Mouse (Mus musculus): ENCODE data around the gene Ddx28. TPM values are rescaled to one million over a fixed set of nuclear protein-coding genes. Genes with fewer than 3 reads are reported as not detected.

Ddx28 gene
- 22.6 and 23.0 TPM in 2 replicates for polyA plus RNA-seq (2016; fragmentation: Nextera tagmentation; extraction: Ambion mirVana)

DNA sequence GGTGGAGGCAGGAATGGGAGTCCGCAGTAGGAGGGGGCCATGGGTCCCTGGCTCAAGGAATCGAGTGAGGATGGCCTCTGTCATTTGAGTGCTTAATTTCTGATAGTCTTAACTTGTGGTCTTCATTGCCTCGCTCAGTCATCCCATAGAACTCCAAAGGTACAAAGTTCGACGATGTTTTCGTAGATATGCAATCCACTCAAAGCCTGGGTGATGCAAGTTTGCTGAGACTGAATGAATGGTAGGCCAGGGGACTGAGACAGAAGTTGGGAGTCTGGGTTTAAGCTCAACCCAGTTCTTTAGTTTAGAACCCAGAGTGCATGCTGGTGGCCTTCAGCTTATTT is at the start of gene Ddx28:
Gene Ddx28, minus strand, starts transcription at position 240 of the 344 bp plus-strand sequence.
- peaks cover 20% of the 10 kb centered on the region for H3K4me1 ChIP-seq
- H3K9me3 ChIP-seq (replicated peaks), result no peaks in the 10 kb centered on the region
- peak within 1 kb of the TSS; percentile 90 for H3K27ac ChIP-seq (replicated peaks)
- H3K4me3 ChIP-seq, result peak within 1 kb of the TSS; percentile 85
- DNase-seq (ENCODE audit: low spot score), result no peak
- no peaks in the 10 kb centered on the region for H3K27me3 ChIP-seq (ENCODE audit: low read depth, poor library complexity, severe bottlenecking)
- 2% methylated on average over 6 of the region's 6 CpGs for WGBS
- peaks cover 32% of the 10 kb centered on the region for H3K36me3 ChIP-seq

DNA sequence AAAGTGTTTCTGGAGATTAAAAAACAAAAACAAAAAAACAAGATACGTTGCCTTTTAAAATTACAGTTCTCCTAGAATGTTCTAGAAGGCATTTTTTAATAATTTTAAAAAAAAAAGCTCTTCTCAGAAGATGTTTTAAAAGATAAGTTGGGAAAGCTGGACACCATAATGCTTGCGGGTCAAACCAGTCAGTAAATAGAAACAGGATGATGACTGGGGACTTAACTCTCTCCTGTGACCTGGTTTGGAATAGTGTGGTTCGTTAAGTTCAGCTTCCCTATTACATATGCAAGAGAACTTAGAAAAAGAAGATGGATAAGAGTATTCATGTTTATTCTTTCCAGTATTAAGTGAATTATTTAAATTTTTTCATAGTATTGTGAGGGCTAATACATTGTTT is 48.8 kb upstream of the Ddx28 start:
- DNase-seq (ENCODE audit: low spot score), result no peak
- H3K4me3 ChIP-seq, result peak overlapping the region; percentile 91
- H3K9me3 ChIP-seq (replicated peaks), result no peaks in the 10 kb centered on the region
- H3K27ac ChIP-seq (replicated peaks), result no peak overlapping the region
- WGBS, result 11% methylated on average over 3 of the region's 3 CpGs
- H3K27me3 ChIP-seq (ENCODE audit: low read depth, poor library complexity, severe bottlenecking), result no peaks in the 10 kb centered on the region
- H3K4me1 ChIP-seq, result peaks cover 33% of the 10 kb centered on the region
- H3K36me3 ChIP-seq, result no peaks in the 10 kb centered on the region

DNA sequence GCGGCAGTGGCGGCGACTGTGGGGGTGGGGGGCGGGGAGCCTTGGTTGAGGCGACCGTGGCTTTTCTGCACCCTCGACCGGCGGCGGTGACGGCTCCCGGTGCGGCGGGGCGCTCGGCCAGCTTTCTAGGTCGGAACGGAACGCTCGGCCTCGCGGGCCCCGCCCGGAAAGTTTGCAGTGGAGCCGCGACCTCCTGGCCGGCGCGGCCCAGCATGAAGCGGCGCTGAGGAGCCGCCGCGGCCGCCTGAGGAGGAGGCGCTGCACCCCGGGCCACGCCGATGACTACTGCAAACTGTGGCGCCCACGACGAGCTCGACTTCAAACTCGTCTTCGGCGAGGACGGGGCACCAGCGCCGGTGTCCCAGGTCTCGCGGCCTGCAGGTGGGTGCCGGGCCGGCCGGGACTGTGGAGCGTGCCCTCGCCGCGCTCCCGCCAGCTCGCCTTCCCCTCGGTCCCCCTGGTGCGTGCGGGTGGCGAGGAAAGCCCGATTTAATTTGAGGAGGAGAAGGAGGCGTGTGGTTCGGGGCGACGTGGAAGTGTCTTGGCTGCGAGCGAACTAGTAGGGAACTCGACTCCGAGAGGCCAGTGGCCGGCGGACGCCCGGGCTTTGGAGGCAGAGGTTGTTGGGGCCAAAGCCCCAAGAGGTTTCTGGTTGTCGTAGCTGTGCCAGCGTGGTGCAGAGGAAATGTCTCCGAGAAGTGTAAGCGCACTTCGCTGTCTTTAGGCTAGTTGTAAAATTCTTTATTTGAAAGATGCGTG is 48.1 kb upstream of the Ddx28 start:
- H3K9me3 ChIP-seq (replicated peaks), result no peaks in the 10 kb centered on the region
- peaks cover 33% of the 10 kb centered on the region for H3K4me1 ChIP-seq
- H3K27me3 ChIP-seq (ENCODE audit: low read depth, poor library complexity, severe bottlenecking), result no peaks in the 10 kb centered on the region
- H3K4me3 ChIP-seq, result peak overlapping the region; percentile 91
- peak overlapping the region; percentile 95 for H3K27ac ChIP-seq (replicated peaks)
- DNase-seq (ENCODE audit: low spot score), result peak; percentile 78
- under 1% methylated on average over 83 of the region's 83 CpGs for WGBS
- no peaks in the 10 kb centered on the region for H3K36me3 ChIP-seq

DNA sequence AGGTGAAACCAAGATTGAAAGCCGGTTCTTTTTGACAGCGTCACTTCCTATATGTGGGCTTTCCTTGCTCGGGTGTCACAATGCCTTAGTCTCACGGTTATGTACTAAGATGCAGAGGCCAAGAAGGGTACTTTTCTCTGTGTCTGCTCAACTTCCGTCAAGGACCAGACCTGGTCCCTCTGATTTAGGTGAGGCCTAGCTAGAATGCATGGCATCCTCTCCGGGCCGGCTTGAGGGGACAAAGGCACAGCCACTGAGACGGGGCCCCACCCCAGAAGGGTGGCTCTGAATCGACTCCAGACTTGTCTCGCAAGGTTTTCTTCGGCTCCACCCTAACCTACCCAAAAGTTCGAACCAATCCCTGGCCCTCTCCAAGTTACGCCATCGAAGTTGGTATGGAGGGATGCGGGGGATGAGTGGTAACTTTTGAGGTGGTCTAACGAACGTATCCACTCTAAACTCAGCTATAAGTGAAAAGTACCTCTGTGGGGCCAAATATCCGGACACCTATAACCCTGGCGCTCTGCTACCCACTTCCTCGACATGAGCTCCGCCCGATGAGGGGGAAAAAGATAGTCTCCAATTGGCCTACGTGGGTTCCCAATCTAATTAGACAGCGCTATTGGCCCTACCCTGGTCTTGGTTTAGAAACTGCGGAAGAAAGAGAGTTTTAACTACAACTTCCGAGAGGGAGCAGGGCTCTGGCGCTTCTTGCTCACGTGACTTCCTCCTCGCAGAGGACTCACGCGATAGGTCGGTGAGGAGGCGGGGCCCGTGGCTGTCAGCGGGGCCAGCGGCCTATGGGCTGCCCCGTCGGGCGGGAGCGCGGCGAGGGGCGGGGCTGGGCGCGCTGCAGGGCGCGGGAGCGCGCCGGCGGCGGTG is 47.3 kb upstream of the Ddx28 start, which contains the start of gene Nfatc3:
Gene Nfatc3, plus strand, starts transcription at position 110 of the 882 bp plus-strand sequence.
- peaks cover 33% of the 10 kb centered on the region for H3K4me1 ChIP-seq
- peak within 1 kb of the TSS; percentile 91 for H3K4me3 ChIP-seq
- WGBS, result 2% methylated on average over 52 of the region's 52 CpGs
- peak within 1 kb of the TSS; percentile 95 for H3K27ac ChIP-seq (replicated peaks)
- no peaks in the 10 kb centered on the region for H3K27me3 ChIP-seq (ENCODE audit: low read depth, poor library complexity, severe bottlenecking)
- no peaks in the 10 kb centered on the region for H3K9me3 ChIP-seq (replicated peaks)
- H3K36me3 ChIP-seq, result peaks cover 5% of the 10 kb centered on the region
- peak; percentile 95 for DNase-seq (ENCODE audit: low spot score)

DNA sequence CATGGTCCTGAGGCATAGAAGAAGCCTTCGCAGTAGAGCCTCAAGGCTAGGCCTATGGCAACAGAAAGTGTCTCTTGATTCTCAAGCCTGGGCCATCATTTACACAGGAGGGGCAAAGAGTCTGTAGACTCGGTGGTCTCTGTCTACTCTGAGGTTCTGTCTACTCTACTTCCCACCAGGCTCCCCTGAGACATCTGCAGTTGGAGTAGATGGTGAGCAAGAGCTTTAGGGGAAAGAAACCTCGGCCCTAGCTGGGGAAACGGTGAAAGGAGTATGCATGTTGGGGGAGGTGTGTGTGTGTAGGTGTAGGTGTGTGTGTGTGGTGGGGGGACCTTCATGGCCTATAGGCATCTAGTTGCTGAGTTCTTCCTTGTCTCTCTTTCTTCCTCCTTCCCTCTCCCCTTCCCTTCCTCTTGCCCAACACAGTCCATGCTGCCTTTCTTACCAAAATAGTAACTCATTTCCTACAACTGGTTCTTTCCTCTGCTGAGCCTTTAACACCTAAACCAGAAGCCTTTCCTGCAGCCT is 44.8 kb upstream of the Ddx28 start:
- no peaks in the 10 kb centered on the region for H3K9me3 ChIP-seq (replicated peaks)
- H3K4me3 ChIP-seq, result no peak overlapping the region
- WGBS, result 86% methylated on average over 4 of the region's 4 CpGs
- peaks cover 29% of the 10 kb centered on the region for H3K36me3 ChIP-seq
- H3K27ac ChIP-seq (replicated peaks), result no peak overlapping the region
- DNase-seq (ENCODE audit: low spot score), result no peak
- no peaks in the 10 kb centered on the region for H3K27me3 ChIP-seq (ENCODE audit: low read depth, poor library complexity, severe bottlenecking)
- H3K4me1 ChIP-seq, result peaks cover 23% of the 10 kb centered on the region

DNA sequence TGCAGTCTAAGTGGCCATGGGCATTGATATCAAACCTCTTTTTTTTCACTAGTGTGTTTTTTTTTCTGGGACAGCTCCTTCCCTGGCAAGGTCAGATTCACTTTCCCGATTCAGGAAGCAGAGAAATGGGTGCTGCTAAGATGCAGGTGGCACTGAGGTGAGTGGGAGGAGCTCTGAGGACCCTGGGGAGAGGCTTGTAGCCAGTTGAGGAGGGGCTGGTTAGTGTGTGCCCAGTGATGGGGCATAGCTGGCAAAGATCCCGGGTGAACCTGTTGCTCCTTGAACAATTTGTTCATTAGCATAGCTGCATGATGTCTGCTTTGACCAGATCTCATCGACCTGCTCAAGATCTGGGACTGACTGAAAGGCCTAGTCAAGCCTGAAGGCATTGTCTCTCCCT is 43.4 kb upstream of the Ddx28 start:
- H3K36me3 ChIP-seq, result peaks cover 44% of the 10 kb centered on the region
- H3K27me3 ChIP-seq (ENCODE audit: low read depth, poor library complexity, severe bottlenecking), result no peaks in the 10 kb centered on the region
- no peaks in the 10 kb centered on the region for H3K9me3 ChIP-seq (replicated peaks)
- no peak overlapping the region for H3K4me3 ChIP-seq
- no peak overlapping the region for H3K27ac ChIP-seq (replicated peaks)
- peaks cover 11% of the 10 kb centered on the region for H3K4me1 ChIP-seq
- DNase-seq (ENCODE audit: low spot score), result no peak
- WGBS, result 53% methylated on average over 3 of the region's 3 CpGs

DNA sequence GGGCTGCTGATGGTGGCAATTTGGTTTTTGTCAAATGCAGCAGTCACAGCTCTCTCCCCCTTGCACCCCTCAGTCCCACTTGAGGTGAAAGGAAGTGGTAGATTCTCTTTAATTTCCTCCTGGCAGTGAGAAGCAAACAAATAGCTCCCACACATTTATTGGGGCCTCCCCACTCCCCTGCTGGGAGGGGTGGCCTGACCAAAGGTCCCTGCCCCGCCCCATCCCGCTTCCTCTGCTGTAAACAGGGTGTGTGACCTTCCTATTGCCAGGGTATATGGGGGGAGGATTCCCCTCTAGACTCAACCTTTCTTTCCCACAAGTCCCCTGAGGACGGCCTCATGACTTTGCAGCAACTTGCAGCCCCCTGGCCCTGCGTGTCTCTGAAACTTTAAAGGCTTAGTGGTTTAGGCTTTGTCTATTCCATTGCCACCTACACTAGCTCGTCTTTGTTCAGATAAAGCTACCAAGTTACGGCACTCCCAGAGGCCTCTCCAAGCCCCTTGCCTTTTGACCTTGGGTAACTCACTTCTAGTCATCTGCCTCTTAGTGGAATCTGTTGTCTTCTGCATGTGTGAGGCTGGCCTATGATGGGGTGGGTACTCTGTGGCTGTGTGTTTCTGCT is 42.6 kb upstream of the Ddx28 start:
- Histone ChIP-seq H3K27me3 (ENCODE audit: low read depth, poor library complexity, severe bottlenecking) (no peaks in the 10 kb centered on the region), H3K36me3 (peaks cover 44% of the 10 kb centered on the region), H3K4me3 (no peak overlapping the region), H3K27ac (replicated peaks) (no peak overlapping the region), H3K9me3 (replicated peaks) (no peaks in the 10 kb centered on the region), H3K4me1 (peaks cover 11% of the 10 kb centered on the region)
- 76% methylated on average over 6 of the region's 6 CpGs for WGBS
- no peak for DNase-seq (ENCODE audit: low spot score)

DNA sequence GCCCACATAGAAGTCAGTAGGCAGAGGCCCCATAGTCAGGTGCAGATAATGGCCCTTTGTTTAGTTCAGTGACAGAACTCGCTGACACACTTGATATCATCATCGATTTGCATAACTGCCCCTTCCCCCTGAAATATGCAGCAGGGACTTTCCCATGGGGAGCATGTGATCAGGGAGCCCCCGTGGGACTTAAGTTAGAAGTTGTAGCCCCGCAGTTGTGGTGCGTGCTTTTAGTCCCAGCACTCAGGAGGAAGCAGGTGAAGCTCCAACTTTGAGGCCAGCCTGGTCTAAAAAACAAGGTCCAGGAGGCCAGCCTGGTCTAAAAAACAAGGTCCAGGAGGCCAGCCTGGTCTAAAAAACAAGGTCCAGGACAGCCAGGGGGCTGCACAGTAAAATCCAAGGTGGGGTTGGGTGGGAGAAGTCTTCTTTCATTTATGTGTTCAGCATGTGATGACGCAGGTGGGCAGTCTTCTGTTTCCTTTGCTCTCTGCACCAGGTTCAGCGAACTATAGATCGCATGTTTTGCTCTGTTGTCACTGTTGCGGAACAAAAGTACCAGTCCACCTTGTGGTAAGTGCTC is 40.9 kb upstream of the Ddx28 start:
- no peaks in the 10 kb centered on the region for H3K4me1 ChIP-seq
- WGBS, result 92% methylated on average over 9 of the region's 9 CpGs
- no peaks in the 10 kb centered on the region for H3K9me3 ChIP-seq (replicated peaks)
- peaks cover 48% of the 10 kb centered on the region for H3K36me3 ChIP-seq
- no peak for DNase-seq (ENCODE audit: low spot score)
- H3K27ac ChIP-seq (replicated peaks), result no peak overlapping the region
- H3K4me3 ChIP-seq, result no peak overlapping the region
- H3K27me3 ChIP-seq (ENCODE audit: low read depth, poor library complexity, severe bottlenecking), result no peaks in the 10 kb centered on the region

DNA sequence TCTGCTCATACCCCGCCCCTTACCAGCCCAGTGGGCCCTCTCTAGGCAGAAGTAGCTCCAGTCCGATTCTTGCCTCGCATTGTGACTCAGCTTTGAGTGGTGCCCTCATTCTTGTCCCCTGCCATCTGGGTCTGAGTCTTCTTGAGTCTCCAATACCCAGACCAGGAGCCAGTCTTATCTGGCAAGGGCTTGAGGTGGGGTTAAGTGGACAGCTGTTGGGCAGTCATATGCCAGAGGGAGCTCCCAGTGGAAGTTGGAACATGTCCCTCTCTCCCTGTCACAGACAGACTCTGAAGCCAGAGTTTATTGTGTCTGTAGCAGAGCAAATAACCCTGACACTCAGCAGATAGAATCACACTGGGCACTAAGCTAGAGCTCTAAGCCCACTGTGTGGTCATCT is 39.4 kb upstream of the Ddx28 start:
- Histone ChIP-seq H3K4me1 (no peaks in the 10 kb centered on the region), H3K27ac (replicated peaks) (no peak overlapping the region), H3K36me3 (peaks cover 51% of the 10 kb centered on the region), H3K9me3 (replicated peaks) (no peaks in the 10 kb centered on the region), H3K4me3 (no peak overlapping the region), H3K27me3 (ENCODE audit: low read depth, poor library complexity, severe bottlenecking) (no peaks in the 10 kb centered on the region)
- 86% methylated on average over 3 of the region's 3 CpGs for WGBS
- no peak for DNase-seq (ENCODE audit: low spot score)

DNA sequence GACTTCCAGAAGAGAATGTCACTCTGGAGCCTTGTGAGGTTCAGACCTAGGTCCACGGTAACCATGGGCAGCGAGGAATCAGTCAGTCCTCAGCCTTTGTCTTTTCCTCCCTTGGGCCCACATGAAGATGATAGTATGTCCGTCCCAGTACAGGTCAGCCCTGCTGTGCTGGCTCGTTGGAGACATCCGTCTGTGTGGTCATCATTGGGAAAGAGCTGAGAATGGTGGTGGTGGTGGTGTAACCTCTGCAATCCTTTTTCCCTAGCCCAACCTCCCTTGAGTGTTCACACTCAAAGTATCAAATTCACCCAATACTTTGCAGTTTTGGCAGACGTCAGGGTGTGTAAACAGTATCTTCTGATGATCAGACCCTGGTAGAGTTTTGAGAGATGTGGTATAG is 38.2 kb upstream of the Ddx28 start:
- Histone ChIP-seq H3K27ac (replicated peaks) (no peak overlapping the region), H3K4me1 (no peaks in the 10 kb centered on the region), H3K27me3 (ENCODE audit: low read depth, poor library complexity, severe bottlenecking) (no peaks in the 10 kb centered on the region), H3K9me3 (replicated peaks) (no peaks in the 10 kb centered on the region), H3K36me3 (peaks cover 58% of the 10 kb centered on the region), H3K4me3 (no peak overlapping the region)
- no peak for DNase-seq (ENCODE audit: low spot score)
- 88% methylated on average over 6 of the region's 6 CpGs for WGBS

DNA sequence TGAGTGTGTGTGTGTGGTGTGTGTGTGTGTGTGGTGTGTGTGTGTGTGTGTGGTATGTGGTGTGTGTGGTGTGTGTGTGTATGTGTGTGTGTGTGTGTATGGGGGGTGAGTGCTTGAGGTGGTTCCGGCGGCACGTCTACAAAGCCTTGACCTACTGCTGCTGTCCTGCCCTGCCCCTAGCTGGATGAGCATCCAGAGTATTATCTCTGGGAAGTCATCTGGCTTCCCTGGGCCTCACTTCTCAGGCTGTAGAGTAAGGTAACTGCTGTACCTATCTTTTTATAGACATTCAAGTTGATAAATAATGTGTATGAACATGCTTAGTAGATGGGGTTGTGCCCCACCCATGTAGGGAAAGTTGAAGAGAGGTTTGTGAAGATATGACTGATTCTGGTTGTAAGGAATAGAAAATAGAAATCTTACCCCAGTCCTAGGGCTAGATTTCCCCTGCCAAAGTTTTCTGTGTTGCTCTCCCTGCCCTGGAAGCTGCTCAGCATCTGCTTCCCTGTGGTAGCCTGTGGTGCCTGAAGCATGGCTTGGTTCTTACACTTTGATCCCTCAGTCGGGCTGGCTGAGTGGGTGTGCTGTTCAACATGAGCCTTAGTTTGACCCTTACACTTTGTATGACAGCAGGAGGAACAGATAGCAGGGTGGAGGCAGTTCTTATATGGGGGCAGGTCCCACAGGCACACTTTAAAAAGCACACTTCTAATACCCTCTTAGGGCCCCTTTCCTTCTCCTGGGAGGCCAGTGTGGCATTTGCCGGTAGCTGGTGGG is 36.4 kb upstream of the Ddx28 start:
- 90% methylated on average over 5 of the region's 5 CpGs for WGBS
- H3K4me1 ChIP-seq, result no peaks in the 10 kb centered on the region; the same call in 1 of the 2 replicates

More for the DNA sequence above, 36.4 kb upstream of the Ddx28 start:
- H3K9me3 ChIP-seq (replicated peaks), result no peaks in the 10 kb centered on the region
- no peak overlapping the region for H3K27ac ChIP-seq (replicated peaks)
- peaks cover 51% of the 10 kb centered on the region for H3K36me3 ChIP-seq
- DNase-seq (ENCODE audit: low spot score), result no peak
- no peak overlapping the region for H3K4me3 ChIP-seq
- H3K27me3 ChIP-seq (ENCODE audit: low read depth, poor library complexity, severe bottlenecking), result no peaks in the 10 kb centered on the region
